ENCODE assay signal across 13 mouse cellular contexts in the genomic region with DNA sequence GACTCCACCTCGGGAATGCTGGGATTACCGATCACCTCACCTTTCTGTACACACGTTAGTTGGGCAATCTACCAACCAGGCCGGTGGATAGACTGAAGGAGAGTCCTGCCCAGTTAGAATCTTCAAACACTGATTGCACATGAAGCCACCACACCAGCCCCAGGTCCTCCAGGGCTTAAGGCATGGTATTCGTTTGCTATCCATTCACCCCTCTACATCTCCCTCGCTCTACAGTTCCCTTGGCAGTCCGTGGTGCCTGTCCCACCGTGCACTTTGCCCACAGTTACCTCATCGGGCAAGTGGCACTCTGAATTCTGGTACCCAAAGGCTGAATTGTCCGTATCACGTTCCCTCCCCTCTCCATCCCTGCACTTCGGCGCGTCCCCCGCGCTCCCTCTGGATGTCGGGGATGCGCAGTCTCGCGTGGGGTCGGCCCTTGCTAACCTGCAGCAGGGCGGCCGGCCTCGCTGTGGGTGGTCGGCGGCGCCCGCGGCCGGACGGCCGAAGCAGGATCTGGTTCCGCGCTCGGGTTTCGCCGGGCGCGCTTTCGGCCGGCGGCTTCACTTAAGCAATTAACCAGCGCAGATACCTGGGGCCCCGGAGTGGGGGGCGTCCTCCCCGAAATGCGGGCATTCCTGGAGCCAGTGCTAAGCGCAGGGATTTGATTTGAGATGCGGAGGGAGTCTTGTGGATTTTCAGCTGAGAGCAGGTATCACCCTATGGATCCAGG. TPM values are rescaled to one million over a fixed set of nuclear protein-coding genes. Genes with fewer than 3 reads are reported as not detected.
DNase-seq lines count a peak whose midpoint lies in the region; ATAC-seq lines count a peak whose summit lies in the region.
"Had no signal": no experiment of that assay in that cellular context is flagged by ENCODE, and none has a peak within 500 bp of the region (broad histone marks: within the 10 kb centered on the region; RNA-seq: fewer than 3 reads in every experiment).

No protein-coding gene starts in this region.

- H3K27ac ChIP-seq in kidney, embryonic 14.5 days (ENCODE audit: low read depth, low read length) = no peak overlapping the region
- H3K27ac ChIP-seq in limb, embryonic 13.5 days = no peak overlapping the region
- H3K27ac ChIP-seq: neural tube, embryonic 12.5 days had no signal

- peaks cover 97% of the 10 kb centered on the region for H3K27me3 ChIP-seq in kidney, embryonic 14.5 days (ENCODE audit: control insufficient read depth, insufficient read depth, low read length)
- H3K27me3 ChIP-seq in limb, embryonic 13.5 days = peaks cover 99% of the 10 kb centered on the region

- no peaks in the 10 kb centered on the region for H3K36me3 ChIP-seq in kidney, embryonic 14.5 days (ENCODE audit: control insufficient read depth, insufficient read depth, low read length)
- H3K36me3 ChIP-seq in limb, embryonic 13.5 days = no peaks in the 10 kb centered on the region
- H3K36me3 ChIP-seq: neural tube, embryonic 12.5 days had no signal

- no peaks in the 10 kb centered on the region for H3K9me3 ChIP-seq in kidney, embryonic 14.5 days (ENCODE audit: control insufficient read depth, low read length)
- no peaks in the 10 kb centered on the region; the same call in 1 of the 2 replicates for H3K9me3 ChIP-seq in limb, embryonic 13.5 days
- H3K9me3 ChIP-seq: neural tube, embryonic 12.5 days had no signal

- no peak for ATAC-seq in kidney, embryonic 14.5 days (ENCODE audit: low FRiP score, low TSS enrichment)
- no peak for ATAC-seq in limb, embryonic 13.5 days (ENCODE audit: low FRiP score, low read depth)
- ATAC-seq: inflammation-experienced regulatory T-cells, adult 6 months had no signal

- WGBS in kidney, embryonic 14.5 days = under 1% methylated on average over 49 of the region's 49 CpGs
- WGBS in limb, embryonic 13.5 days = under 1% methylated on average over 49 of the region's 49 CpGs

- DNase-seq in kidney, postnatal 4 days = no peak
- peak; percentile 16 for DNase-seq in retina, embryonic 14.5 days (ENCODE audit: low spot score)
- no peak for DNase-seq in retina, postnatal 1 day
- DNase-seq in left cerebral cortex, postnatal 4 days = no peak
- no peak for DNase-seq in gastrocnemius, adult 8-10 months (ENCODE audit: low spot score in 2 of 2)
- DNase-seq: layer of hippocampus, postnatal 36 days; right cerebral cortex, postnatal 14 days had no signal

- H3K4me3 ChIP-seq in kidney, embryonic 14.5 days (ENCODE audit: low read length) = 0 out of 2 replicates have a peak overlapping the region, but pooled peaks have one; percentile 11
- peak overlapping the region; percentile 13; the same call in 1 of the 2 replicates for H3K4me3 ChIP-seq in limb, embryonic 13.5 days
- H3K4me3 ChIP-seq: neural tube, embryonic 12.5 days had no signal

- intact Hi-C loops in left cerebral cortex, postnatal 4 days (cut with DNase I) = loop anchor here (5.0 kb wide), 1 partner anchor 188 kb away; no protein-coding TSS in a partner anchor

- no peak overlapping the region for H3K9ac ChIP-seq in kidney, embryonic 14.5 days (ENCODE audit: low read depth, low read length)
- no peak overlapping the region for H3K9ac ChIP-seq in limb, embryonic 13.5 days
- H3K9ac ChIP-seq: neural tube, embryonic 12.5 days had no signal

- peaks cover 18% of the 10 kb centered on the region for H3K4me1 ChIP-seq in kidney, embryonic 14.5 days (ENCODE audit: control insufficient read depth, insufficient read depth, low read length)
- H3K4me1 ChIP-seq in limb, embryonic 13.5 days = peaks cover 36% of the 10 kb centered on the region

- peak overlapping the region; percentile 18; the same call in 1 of the 2 replicates for H3K4me2 ChIP-seq in kidney, embryonic 14.5 days (replicated peaks; ENCODE audit: low read depth, low read length)
- 0 out of 2 replicates have a peak overlapping the region, but pooled peaks have one; percentile 28 for H3K4me2 ChIP-seq in limb, embryonic 13.5 days (replicated peaks)
- H3K4me2 ChIP-seq: neural tube, embryonic 12.5 days had no signal

RNA-seq across cellular contexts. Expression of a gene that starts 3.7 kb away (rescaled TPM):
- 0.74 and 0.93 TPM in 2 replicates for polyA plus RNA-seq in kidney, embryonic 14.5 days (2014; fragmentation: Nextera tagmentation; extraction: Ambion mirVana)
- polyA plus RNA-seq in limb, embryonic 13.5 days (2015; fragmentation: Nextera tagmentation; extraction: Ambion mirVana) = 0.43 and 0.86 TPM in 2 replicates
- 1 to 10 TPM; 1.7 TPM for total RNA-seq in left cerebral cortex, postnatal 4 days (2021)
- under 1 TPM in 1 of 4 experiments, not detected in 3; 0.10 TPM for total RNA-seq in gastrocnemius, adult 8-10 months (2022)
- total RNA-seq: granulocyte monocyte progenitor cell, adult 5-6 weeks; megakaryocyte progenitor cell, adult 5-6 weeks had no signal

RNA-seq across cellular contexts. Expression of a gene that starts 27.7 kb away (rescaled TPM):
- 67.0 and 72.8 TPM in 2 replicates for polyA plus RNA-seq in kidney, embryonic 14.5 days (2014; fragmentation: Nextera tagmentation; extraction: Ambion mirVana)
- polyA plus RNA-seq in limb, embryonic 13.5 days (2015; fragmentation: Nextera tagmentation; extraction: Ambion mirVana) = 65.4 and 76.9 TPM in 2 replicates
- 10 to 100 TPM; 23.2 to 26.6 TPM for total RNA-seq in left cerebral cortex, postnatal 4 days (2021)
- 10 to 100 TPM; 11.8 to 14.2 (median 13.2) TPM for total RNA-seq in gastrocnemius, adult 8-10 months (2022)

RNA-seq across cellular contexts. Expression of a gene that starts 35.4 kb away (rescaled TPM):
- 48.3 and 52.3 TPM in 2 replicates for polyA plus RNA-seq in kidney, embryonic 14.5 days (2014; fragmentation: Nextera tagmentation; extraction: Ambion mirVana)
- 7.5 and 8.3 TPM in 2 replicates for polyA plus RNA-seq in limb, embryonic 13.5 days (2015; fragmentation: Nextera tagmentation; extraction: Ambion mirVana)
- 1 to 10 TPM; 4.3 to 4.4 TPM for total RNA-seq in left cerebral cortex, postnatal 4 days (2021)
- under 1 TPM in 3 of 4 experiments, not detected in 1; 0.10 to 0.16 (median 0.16) TPM for total RNA-seq in gastrocnemius, adult 8-10 months (2022)
- total RNA-seq: granulocyte monocyte progenitor cell, adult 5-6 weeks; megakaryocyte progenitor cell, adult 5-6 weeks had no signal
- polyA plus RNA-seq: inflammation-experienced regulatory T-cells, adult 6 months had no signal

RNA-seq across cellular contexts. Expression of a gene that starts 47.2 kb away (rescaled TPM):
- polyA plus RNA-seq in kidney, embryonic 14.5 days (2014; fragmentation: Nextera tagmentation; extraction: Ambion mirVana) = 6.6 and 7.1 TPM in 2 replicates
- 0.15 and 0.18 TPM in 2 replicates for polyA plus RNA-seq in limb, embryonic 13.5 days (2015; fragmentation: Nextera tagmentation; extraction: Ambion mirVana)
- under 1 TPM in 1 of 2 experiments, not detected in 1; 0.18 TPM for total RNA-seq in left cerebral cortex, postnatal 4 days (2021)
- under 1 TPM in 1 of 4 experiments, not detected in 3; 0.13 TPM for total RNA-seq in gastrocnemius, adult 8-10 months (2022)
- total RNA-seq: granulocyte monocyte progenitor cell, adult 5-6 weeks; layer of hippocampus, postnatal 36 days; megakaryocyte progenitor cell, adult 5-6 weeks had no signal
- polyA plus RNA-seq: inflammation-experienced regulatory T-cells, adult 6 months had no signal

Comparison
In these comparisons a context has a peak if more than half of its experiments do, and no peak if none do; other contexts are left out.
1. RNA of a gene that starts 35.4 kb away (total RNA-seq): 4.3 to 4.4 TPM in left cerebral cortex, postnatal 4 days; 0.10 to 0.16 TPM in gastrocnemius, adult 8-10 months; every median in the first group is over 4 times any median in the second.